Mouse (Mus musculus) thymus, postnatal 0 days (tissue): ENCODE results near the gene AI481877. TPM values are rescaled to one million over a fixed set of nuclear protein-coding genes. Genes with fewer than 3 reads are reported as not detected.

Experiments
- DNase-seq: peaks from one replicate; pipeline ENCODE4 v3.0.0-alpha.2; 2015; ENCODE audit warnings: low spot score
- polyA plus RNA-seq: library from polyadenylated mRNA; unstranded; fragments of >200 nt; fragmentation: Nextera tagmentation; extraction: Ambion mirVana; gene quantifications from 2 replicates; pipeline ENCODE4 v1.2.1, GENCODE M21; 2015

AI481877 gene
- polyA plus RNA-seq, 1 experiment from 2014 or later, result 0.12 TPM

DNA sequence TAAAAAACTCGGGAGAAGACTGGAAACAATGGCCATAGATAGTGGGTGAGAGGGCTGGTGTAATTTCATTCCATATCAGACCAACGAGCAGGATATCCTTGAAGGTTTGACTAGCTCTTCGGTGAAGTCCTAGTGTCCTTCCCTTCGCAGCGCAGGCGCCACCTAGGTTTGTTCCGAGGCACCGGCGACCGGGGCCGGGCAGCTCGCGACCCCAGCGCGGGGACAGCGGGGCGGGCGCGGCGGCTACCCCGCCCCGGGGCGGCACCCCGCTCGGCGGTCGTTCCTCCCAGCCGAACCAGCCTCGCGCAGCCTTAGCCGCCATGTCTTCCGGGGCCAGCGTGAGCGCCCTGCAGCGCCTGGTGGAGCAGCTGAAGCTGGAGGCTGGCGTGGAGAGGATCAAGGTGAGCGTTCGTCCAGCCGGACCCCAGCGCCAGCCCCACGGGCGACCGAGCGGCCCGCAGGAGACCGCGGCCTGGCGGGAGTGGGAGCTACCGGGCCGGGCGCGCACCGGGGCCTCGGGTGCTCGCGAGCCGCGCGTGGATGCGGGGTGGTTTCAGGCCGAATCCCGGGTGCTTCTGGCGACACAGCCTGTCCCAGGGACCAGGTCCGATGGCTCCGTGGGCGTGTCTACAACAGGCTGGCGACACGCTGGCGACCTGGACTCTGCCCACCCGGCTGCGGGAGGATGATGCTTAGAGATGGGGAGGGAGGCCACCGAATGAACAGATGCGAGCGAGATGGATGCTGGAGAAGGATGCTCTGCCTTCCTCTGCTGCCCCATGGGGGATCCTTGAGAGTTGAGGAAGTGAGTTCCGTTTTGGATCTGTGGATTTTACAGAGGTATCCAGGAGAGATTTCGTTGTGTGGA lies 103.6 kb downstream of the AI481877 start, which contains the start of gene Gng10:
Gene Gng10, plus strand, starts transcription at position 171 of the 868 bp plus-strand sequence.
- peak; percentile 71 for DNase-seq

DNA sequence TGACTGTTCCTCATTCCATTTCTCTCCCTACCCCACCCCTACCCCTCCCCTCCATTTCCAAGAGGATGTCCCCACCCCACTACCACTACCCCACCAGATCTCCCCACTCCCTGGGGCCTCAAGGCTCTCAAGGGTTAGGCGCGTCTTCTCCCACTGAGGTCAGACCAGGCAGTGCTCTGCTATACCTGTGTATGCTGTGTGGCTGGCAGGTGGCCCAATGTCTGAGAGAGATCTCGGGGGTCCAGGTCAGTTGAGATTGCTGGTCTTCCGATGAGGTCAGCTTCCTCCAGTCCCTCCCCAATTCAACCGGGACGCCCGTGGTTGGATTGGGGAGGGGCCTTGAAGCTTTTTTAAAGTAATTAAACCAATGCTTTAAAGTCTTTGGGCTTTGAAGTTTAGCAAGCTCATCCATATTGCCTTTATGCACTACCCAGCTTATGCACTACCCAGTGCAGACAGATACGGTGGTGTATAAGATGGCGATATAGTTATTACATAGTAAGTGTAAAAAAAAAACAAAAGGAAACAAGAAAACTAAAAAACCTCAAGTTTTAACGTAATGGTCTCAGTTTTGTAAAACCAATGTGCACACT lies 104.4 kb downstream of the AI481877 start:
- no peak for DNase-seq

DNA sequence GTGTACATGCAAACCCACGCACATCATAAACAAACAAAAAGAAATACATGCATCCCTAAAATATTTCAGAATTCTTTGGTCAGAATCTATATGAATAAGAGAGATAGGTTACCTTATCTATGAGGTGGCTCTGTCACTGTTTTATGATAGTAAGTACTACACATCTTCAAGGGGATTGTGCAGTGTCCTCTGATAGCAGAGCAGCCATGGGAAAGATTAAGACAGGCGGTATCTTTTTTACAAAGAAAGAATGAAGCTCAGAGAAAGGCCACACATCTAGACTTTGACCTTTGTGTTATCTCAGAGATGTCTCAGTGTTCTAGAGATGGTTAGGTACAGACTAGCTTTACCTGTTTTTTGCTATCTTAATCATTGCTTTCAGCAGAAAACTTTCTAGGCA lies 121.9 kb downstream of the AI481877 start:
- no peak for DNase-seq

DNA sequence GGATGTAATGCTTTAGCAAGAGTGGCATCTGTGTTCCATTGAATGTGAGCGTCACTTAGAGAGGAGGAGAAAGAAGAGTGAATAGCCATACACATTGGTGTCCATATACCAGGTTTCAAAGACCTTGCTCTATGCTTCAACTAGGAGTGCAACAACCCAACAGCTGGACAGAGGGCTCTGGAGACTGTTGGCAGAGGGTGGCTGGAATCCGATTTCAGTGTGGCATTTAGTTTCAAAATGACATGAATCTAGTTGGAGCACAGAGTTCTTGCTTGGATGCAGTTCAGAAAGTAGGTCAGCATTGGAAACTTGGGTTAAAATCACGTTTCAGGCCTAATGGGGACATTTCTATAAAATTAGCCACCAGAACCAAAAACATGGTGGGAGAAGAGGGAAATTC lies 123.6 kb downstream of the AI481877 start:
- no peak for DNase-seq

DNA sequence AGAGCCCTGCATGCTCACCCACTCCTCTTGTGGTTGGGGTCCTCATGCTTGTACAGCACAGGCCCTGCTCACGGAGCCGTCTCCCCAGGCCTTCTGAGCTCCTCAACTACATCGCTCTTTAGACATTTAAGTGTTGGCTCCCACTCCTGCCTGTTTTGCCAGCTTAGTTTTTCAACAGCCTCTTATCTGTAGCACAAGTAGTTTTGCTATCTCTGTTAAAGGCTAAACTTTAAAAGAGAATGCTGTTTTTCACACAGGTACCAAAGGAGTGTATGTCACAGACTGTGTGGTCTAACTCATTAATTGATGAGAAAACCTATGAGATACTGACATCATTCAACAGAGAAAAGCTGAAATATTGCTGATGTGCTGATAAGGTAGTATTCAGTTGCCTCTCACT lies 127.3 kb downstream of the AI481877 start:
- DNase-seq, result peak; percentile 34

DNA sequence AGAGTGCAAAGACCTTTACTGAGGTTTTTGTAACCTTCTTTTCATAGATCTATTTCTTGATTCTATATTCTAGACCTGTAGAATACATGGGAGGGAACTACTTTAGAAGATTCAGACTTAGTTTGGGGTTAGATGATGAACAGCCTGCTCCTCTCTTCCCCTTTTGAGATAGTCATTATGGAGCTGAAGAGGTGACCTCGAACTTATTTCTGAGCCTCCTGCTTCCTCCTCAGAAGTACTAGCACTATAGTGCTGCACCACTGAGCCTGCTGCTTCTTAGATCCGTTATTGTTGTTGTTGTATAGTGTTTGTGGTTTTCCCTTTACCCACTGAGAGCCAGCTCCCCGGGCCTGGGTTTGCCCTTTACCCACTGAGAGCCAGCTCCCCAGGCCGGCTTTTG lies 129.1 kb downstream of the AI481877 start:
- DNase-seq, result peak; percentile 27

DNA sequence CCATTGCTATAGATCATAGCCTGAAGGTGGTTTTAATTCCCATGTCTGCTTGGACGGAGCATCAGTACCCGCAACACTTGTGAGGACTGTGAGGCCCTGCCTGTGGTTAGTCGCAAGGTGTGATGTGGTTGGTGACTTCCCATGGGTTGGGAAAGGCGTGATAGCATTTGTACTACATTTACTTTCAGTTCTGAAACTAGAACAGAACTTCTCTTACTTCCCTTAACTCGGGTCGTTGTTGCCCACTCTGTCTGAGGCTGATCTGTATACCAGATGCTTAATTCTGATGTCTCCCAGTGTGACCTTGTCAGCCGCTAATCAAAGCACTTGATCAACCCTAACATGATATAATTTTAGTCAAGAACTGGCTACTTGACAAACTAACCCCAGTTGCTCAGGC lies 129.6 kb downstream of the AI481877 start:
- peak; percentile 65 for DNase-seq

DNA sequence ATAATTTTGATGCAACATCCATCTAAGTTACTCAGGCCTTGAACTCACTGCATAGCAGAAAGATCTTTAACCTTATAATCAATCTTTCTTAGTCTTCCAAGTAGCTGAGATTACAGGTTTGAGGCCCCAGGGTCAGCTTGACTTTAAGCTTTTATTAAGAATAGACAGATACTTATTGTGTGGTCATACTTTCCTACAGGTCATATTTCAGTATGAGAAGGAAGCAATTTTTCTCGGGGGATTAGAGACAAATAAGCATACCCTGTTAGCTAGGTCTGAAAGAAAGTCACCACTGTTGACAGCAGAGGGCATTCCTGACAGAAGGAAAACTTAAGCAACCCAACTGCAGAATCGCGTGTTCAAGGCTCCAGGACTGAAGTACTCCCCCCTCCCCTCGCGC lies 130.8 kb downstream of the AI481877 start:
- no peak for DNase-seq

DNA sequence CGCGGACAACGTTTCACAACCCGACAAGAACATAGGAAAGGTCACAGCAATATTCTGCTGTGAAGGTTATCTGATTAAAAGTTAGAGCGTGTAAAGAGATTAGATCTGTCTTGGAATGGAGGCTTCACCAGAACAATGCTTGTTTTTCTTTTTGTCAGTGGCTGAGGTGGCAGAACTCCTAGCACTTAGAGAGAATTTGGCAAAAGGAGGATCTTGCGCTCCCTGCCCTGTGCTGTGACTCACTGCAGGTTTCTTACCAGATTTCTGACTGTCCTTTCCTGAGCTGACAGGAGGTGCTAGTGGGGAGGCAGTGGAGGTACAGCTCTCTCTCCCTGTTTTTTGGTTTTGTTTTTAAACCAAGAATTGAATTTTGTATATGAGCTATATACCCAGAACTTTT lies 131.8 kb downstream of the AI481877 start:
- no peak for DNase-seq

DNA sequence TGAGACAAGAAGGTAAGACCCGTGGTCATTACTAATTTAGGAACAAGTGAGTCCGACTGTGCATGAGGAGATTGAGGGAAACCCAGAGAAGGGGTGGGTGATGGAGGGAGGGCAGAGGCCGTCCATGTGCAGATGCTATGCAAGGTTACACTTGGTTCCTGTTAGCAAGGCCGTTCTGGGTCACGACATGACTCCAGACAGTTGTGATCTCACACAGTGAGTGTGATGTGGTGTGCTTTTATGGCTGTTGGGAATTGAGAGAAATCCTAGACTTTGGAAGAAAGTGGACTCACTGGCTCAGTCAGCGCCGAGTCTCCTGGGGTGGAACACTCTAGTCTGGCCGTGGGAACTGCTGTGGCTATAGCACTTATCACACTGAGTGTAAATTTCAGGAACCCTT lies 132.6 kb downstream of the AI481877 start:
- no peak for DNase-seq

DNA sequence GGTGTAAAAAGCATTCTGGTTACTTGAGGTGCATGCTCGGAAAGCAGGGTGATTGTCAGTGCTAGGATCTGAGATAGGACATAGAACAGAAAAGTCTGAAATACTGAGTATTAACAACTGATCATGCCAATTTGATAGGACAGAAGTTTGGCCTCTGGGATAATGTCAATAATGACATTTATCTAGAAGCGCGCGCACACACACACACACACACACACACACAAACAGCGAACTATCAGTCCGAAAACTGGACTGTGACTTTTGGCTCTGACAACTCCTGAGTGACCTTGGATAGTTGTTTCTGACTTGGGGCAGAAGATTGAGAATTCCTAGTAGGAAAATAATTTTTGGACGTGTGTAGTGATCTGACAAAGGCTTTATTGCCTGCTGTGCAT lies 135.0 kb downstream of the AI481877 start:
- no peak for DNase-seq

DNA sequence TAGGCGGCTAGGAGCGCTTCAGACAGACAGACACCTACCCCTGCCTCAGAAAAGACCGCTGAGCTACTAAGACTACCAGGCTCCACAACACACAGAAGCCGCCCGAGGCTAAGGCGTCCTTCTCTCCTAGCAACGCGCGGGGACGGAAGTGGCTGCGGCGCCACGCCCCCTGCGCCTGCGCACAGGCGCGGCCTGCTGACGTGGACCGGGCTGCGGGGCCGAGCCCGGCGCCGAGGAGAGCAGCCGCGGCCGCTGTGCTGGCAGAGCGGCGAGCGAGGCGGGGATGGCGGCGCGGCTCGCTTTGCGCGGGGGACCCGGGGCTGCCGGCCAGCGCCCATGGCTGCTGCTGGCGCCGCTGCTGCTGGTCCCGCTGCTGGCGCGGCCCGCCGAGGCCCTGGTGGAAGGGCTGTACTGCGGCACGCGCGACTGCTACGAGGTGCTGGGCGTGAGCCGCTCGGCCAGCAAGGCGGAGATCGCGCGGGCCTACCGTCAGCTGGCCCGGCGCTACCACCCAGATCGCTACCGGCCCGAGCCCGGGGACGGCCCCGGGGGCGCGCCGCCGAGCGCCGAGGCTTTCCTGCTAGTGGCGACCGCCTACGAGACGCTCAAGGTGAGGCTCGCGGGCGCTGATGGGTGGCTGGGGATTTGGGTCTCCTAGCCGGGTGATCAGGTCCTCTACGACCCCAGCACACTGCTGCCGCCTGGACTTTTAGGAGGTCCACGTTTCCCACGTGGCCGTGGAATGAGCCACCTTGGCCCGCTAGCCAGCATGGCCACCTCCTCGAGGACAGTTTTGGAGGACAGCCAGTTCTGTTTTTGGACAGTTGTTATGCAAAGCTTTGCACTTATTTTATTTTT lies 135.6 kb downstream of the AI481877 start, which contains the start of gene Gm20503:
Gene Gm20503, plus strand, starts transcription at position 263 of the 858 bp plus-strand sequence.
- peak; percentile 95 for DNase-seq

DNA sequence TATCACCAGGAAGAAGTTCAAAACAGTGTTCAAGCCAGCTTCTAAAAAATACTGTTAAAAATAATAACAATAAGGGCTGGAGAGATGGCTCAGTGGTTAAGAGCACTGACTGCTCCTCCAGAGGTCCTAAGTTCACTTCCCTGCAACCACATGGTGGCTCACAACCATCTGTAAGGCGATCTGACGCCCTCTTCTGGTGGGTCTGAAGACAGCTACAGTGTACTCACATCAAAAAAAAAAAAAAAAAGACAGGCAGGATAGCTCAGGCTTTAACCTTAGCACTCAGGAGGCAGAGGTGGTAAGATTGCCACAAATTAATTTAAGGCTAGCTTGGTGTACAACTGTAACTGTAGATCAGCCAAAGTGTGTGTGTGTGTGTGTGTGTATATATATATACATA lies 138.2 kb downstream of the AI481877 start:
- DNase-seq, result peak; percentile 74

DNA sequence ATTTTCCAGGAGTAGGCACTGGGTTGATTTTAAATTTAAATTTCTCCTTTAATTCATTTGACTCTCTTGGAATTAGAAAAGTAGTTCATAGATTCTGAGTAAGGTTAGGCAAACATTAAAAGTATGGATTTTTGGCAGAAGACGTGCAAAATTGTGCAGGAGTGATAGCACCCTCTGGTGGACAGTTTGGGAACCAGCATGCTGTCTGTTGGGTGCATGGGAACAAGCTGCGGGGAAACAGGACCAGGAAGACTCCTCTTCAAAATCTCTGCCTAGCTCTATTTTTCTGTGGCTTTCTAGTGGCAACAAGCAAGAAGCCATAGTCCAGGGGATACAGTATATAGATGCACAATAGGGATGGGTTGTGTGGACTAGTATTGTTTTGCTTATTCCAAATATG lies 139.1 kb downstream of the AI481877 start:
- DNase-seq, result peak; percentile 82

DNA sequence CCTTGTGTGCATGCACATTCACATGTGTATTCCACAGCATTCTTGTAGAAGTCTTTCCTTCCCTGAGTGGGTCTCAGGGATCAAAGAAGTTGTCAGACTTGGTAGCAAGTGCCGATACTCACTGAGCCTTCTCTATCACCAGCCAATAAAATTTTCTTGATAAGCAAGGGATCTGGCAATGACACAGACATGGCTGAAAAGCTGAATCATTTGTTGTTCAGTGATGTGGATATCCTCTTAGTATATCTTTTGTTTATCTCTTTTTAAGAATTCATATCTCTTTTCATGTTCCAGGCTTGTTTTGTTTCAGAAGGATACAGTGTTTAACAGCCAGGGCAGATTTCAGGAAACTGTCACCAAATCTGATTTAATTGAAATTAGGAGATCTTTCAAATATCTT lies 140.1 kb downstream of the AI481877 start:
- no peak for DNase-seq

DNA sequence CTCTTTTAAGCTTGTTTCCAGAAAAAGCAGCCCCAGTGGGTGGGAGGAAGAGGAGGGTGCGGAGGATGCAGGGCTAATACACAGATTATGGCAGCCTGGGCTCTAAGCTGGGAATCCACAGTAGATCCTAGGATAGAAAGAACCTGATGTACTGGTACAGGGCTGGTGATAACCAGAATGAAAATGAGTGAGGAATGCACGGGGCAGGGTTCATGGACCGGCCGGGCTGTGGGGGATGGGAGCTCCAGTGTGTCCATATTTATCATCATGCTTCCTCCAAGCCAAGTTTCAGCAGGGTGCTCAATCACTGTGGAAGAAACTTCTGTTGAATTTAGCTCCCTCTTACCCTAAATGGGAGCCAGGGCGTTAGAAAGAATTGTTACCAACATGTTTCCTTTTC lies 141.7 kb downstream of the AI481877 start:
- no peak for DNase-seq

DNA sequence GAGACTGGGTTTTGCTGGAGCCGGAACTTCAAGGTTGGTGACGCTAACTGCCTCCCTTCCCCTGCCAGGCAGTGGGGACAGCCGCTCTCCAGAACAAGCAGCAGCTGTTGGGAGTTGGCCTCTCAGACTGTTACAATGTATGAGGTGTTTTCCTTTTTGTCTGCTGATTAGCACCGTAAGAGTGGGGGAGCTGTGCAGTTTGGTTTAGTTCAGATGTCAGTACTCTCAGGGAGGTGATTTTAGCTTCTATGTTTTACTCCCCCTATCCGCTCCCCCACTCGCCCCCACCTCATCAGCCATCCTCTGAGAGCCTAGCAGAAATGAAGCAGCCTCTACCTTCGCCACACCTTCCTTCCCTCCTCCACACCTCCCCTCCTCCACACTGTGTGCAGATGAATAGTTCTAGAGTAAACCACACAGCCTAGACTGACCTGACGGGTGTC lies 143.5 kb downstream of the AI481877 start:
- DNase-seq, result no peak

DNA sequence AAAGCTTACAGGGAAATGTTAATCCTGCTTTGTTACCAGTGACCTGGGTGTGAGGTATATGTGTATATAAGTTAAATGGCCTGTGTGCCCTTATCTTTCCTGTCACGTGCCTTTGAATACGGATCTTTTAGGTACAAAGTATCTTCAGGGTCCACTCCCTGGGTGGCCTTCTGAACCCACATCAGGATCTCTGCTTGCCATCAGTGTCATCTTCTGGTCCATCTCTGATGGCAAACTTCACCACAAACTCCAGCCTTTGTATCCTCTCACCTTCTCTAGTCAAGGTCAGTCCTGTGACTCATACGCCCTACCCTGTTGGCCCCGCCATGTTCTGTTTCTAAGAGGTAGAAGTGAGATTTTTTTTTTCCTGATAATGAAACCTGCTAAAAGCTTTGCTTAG lies 144.0 kb downstream of the AI481877 start, which contains the start of gene Dnajc25:
Gene Dnajc25, plus strand, starts transcription at position 301 of the 400 bp plus-strand sequence.
- no peak for DNase-seq
